Mouse (Mus musculus): ENCODE measurements around the gene Txnrd2. TPM values are rescaled to one million over a fixed set of nuclear protein-coding genes. Genes with fewer than 3 reads are reported as not detected.

The Txnrd2 gene
- polyA plus RNA-seq, 1 experiment, result 19.4 TPM

GRCm38 (mm10) chr16:18411802-18412476 is 14.2 kb upstream of the Txnrd2 start:
- 71% methylated on average over 12 of the region's 12 CpGs for WGBS
- no peak for TF ChIP-seq POLR2A (IDR thresholded peaks at IDR 0.05; ENCODE audit: borderline replicate concordance, extremely low read depth, low read depth, low read length)
- TF ChIP-seq CTCF (IDR thresholded peaks at IDR 0.05; ENCODE audit: insufficient read depth, low read length), result no peak
- peaks cover 19% of the 10 kb centered on the region for H3K4me1 ChIP-seq (ENCODE audit: control insufficient read depth, insufficient read depth, low read length)
- no peak overlapping the region for H3K4me3 ChIP-seq (replicated peaks; ENCODE audit: extremely low read depth, low read depth, low read length)
- no peak for DNase-seq

GRCm38 (mm10) chr16:18413032-18413816 is 13.0 kb upstream of the Txnrd2 start:
- no peak for DNase-seq
- no peak overlapping the region for H3K4me3 ChIP-seq (replicated peaks; ENCODE audit: extremely low read depth, low read depth, low read length)
- WGBS, result 77% methylated on average over 7 of the region's 7 CpGs
- TF ChIP-seq CTCF (IDR thresholded peaks at IDR 0.05; ENCODE audit: insufficient read depth, low read length) (no peak), POLR2A (IDR thresholded peaks at IDR 0.05; ENCODE audit: borderline replicate concordance, extremely low read depth, low read depth, low read length) (no peak)
- peaks cover 17% of the 10 kb centered on the region for H3K4me1 ChIP-seq (ENCODE audit: control insufficient read depth, insufficient read depth, low read length)

- 25% methylated on average over 18 of the region's 18 CpGs for WGBS
- peaks cover 17% of the 10 kb centered on the region for H3K4me1 ChIP-seq (ENCODE audit: control insufficient read depth, insufficient read depth, low read length)
- DNase-seq, result no peak
- no peak for TF ChIP-seq POLR2A (IDR thresholded peaks at IDR 0.05; ENCODE audit: borderline replicate concordance, extremely low read depth, low read depth, low read length)
- TF ChIP-seq CTCF (IDR thresholded peaks at IDR 0.05; ENCODE audit: insufficient read depth, low read length), result no peak
- H3K4me3 ChIP-seq (replicated peaks; ENCODE audit: extremely low read depth, low read depth, low read length), result no peak overlapping the region
These were observed 10.0 kb upstream of the Txnrd2 start for GRCm38 (mm10) chr16:18416094-18416761.

GRCm38 (mm10) chr16:18416837-18417236 is 9.3 kb upstream of the Txnrd2 start:
- H3K4me3 ChIP-seq (replicated peaks; ENCODE audit: extremely low read depth, low read depth, low read length), result no peak overlapping the region
- TF ChIP-seq POLR2A (IDR thresholded peaks at IDR 0.05; ENCODE audit: borderline replicate concordance, extremely low read depth, low read depth, low read length) (no peak), CTCF (IDR thresholded peaks at IDR 0.05; ENCODE audit: insufficient read depth, low read length) (no peak)
- peaks cover 15% of the 10 kb centered on the region for H3K4me1 ChIP-seq (ENCODE audit: control insufficient read depth, insufficient read depth, low read length)
- DNase-seq, result no peak
- WGBS, result 80% methylated on average over 3 of the region's 3 CpGs

DNA sequence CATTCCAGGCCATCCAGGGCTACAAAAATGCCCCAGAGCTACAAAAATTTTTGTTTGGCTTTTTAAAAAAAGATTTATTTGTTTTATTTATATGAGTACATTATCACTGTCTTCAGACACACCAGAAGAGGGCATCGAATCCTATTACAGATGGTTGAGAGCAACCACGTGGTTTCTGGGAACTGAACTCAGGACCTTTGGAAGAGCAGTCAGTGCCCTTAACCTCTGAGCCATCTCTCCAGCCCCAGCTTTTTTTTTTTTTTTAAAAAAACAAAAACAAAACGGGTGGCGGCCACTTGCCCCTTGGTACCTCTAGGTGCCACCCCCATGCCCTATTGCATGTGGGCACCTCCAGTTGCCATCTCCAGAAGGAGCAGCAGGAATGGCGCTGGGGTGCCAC is 8.7 kb upstream of the Txnrd2 start:
- 82% methylated on average over 5 of the region's 5 CpGs for WGBS
- H3K4me3 ChIP-seq (replicated peaks; ENCODE audit: extremely low read depth, low read depth, low read length), result no peak overlapping the region
- H3K4me1 ChIP-seq (ENCODE audit: control insufficient read depth, insufficient read depth, low read length), result peaks cover 13% of the 10 kb centered on the region
- no peak for TF ChIP-seq POLR2A (IDR thresholded peaks at IDR 0.05; ENCODE audit: borderline replicate concordance, extremely low read depth, low read depth, low read length)
- no peak for TF ChIP-seq CTCF (IDR thresholded peaks at IDR 0.05; ENCODE audit: insufficient read depth, low read length)
- DNase-seq, result no peak

DNA sequence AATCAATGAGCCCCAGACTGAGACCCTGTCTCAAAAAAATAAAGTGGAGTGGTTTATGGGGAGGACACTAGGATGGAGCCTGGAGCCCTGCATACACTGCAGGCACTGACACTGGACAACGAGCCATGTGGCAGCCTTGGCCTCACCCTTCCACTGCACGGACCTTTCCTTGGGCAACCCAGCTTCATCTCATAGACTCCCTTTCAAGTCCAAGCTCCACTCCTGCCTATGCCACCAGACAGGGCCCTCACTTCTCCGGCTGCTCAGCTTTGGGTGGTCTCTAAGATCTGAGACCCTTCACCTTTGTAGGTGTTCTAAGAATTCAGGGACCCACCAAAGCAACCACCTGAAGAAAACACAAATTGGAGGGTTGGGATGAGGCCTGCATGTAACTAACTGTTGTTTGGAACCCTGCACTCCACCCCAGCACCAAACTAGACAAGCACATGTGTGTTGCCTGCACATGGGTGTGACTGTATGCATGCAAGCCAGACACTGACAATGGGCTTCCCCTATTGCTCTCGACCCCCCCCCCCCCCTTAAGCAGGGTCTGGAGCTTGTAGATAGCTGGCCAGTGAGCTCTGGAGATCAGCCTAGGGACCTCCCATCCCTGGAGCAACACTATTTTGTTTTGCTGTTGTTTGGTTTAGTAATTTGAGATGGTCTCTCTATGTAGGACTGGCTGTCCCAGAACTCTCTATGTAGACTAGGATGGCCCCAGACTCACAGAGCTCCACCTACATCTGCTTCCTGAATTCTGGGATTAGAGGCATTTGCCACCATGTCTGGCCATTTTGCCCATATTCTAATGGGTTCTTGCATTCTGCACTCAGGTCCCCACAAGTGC is 7.2 kb upstream of the Txnrd2 start:
- TF ChIP-seq POLR2A (IDR thresholded peaks at IDR 0.05; ENCODE audit: borderline replicate concordance, extremely low read depth, low read depth, low read length), result no peak
- TF ChIP-seq CTCF (IDR thresholded peaks at IDR 0.05; ENCODE audit: insufficient read depth, low read length), result no peak
- Histone ChIP-seq H3K4me1 (ENCODE audit: control insufficient read depth, insufficient read depth, low read length) (peaks cover 14% of the 10 kb centered on the region), H3K4me3 (replicated peaks; ENCODE audit: extremely low read depth, low read depth, low read length) (no peak overlapping the region)
- 82% methylated on average over 4 of the region's 4 CpGs for WGBS
- DNase-seq, result no peak

GRCm38 (mm10) chr16:18419603-18420026 is 6.6 kb upstream of the Txnrd2 start:
- Histone ChIP-seq H3K4me1 (ENCODE audit: control insufficient read depth, insufficient read depth, low read length) (peaks cover 18% of the 10 kb centered on the region), H3K4me3 (replicated peaks; ENCODE audit: extremely low read depth, low read depth, low read length) (no peak overlapping the region)
- 35% methylated on average over 1 of the region's 1 CpGs for WGBS
- TF ChIP-seq CTCF (IDR thresholded peaks at IDR 0.05; ENCODE audit: insufficient read depth, low read length), result no peak
- DNase-seq, result no peak

GRCm38 (mm10) chr16:18420571-18420970 is 5.6 kb upstream of the Txnrd2 start:
- 82% methylated on average over 3 of the region's 3 CpGs for WGBS
- H3K4me1 ChIP-seq (ENCODE audit: control insufficient read depth, insufficient read depth, low read length), result peaks cover 21% of the 10 kb centered on the region
- no peak overlapping the region for H3K4me3 ChIP-seq (replicated peaks; ENCODE audit: extremely low read depth, low read depth, low read length)
- no peak for TF ChIP-seq CTCF (IDR thresholded peaks at IDR 0.05; ENCODE audit: insufficient read depth, low read length)
- DNase-seq, result no peak

All from lung, adult 2 months (tissue).